Mouse (Mus musculus) ES-E14 (cell line): Measurements from ENCODE around the gene Homer1. TPM values are rescaled to one million over a fixed set of nuclear protein-coding genes. Genes with fewer than 3 reads are reported as not detected.

Experiments
- DNase-seq: peaks from one replicate; pipeline ENCODE4 v3.0.0-alpha.2; 2013; ENCODE audit warnings: low read depth, low spot score
- H3K27ac ChIP-seq: 2 replicates; pipeline ENCODE4 v1.5.1; 2012; ENCODE audit warnings: low read depth, mild to moderate bottlenecking, low read length, moderate library complexity, mixed read lengths; ENCODE audit not compliant: poor library complexity, insufficient read depth, severe bottlenecking
- H3K36me3 ChIP-seq: 2 replicates; pipeline ENCODE4 v1.6.1; 2012; ENCODE audit warnings: mild to moderate bottlenecking, low read length, moderate library complexity, mixed read lengths; ENCODE audit not compliant: control insufficient read depth, poor library complexity, insufficient read depth, severe bottlenecking
- H3K4me1 ChIP-seq, 2 experiments: fragments of 150-350 bp in 1 of 2; sonication (generic) in 1 of 2; 2 replicates each; pipeline ENCODE4 v1.6.1; 2012; ENCODE audit warnings: low read length in 2 of 2, mild to moderate bottlenecking in 1 of 2, mixed read lengths in 1 of 2; ENCODE audit not compliant: control insufficient read depth in 2 of 2, insufficient read depth in 2 of 2, poor library complexity in 1 of 2
- H3K4me3 ChIP-seq, 2 experiments: fragments of 150-350 bp in 1 of 2; sonication (generic) in 1 of 2; 2 replicates each; pipeline ENCODE4 v1.5.1; 2012; ENCODE audit warnings: low read length in 2 of 2, low read depth in 1 of 2, mild to moderate bottlenecking in 1 of 2, mixed read lengths in 1 of 2; ENCODE audit not compliant: insufficient read depth in 1 of 2, poor library complexity in 1 of 2, severe bottlenecking in 1 of 2
- H3K9ac ChIP-seq: 2 replicates; pipeline ENCODE4 v1.6.1; 2012; ENCODE audit warnings: low read depth, mild to moderate bottlenecking, low read length, mixed read lengths; ENCODE audit not compliant: poor library complexity, insufficient read depth, severe bottlenecking
- H3K9me3 ChIP-seq: fragments of 150-350 bp; sonication (generic); 2 replicates; pipeline ENCODE4 v1.6.1; 2012; ENCODE audit warnings: low read depth, mild to moderate bottlenecking, low read length; ENCODE audit not compliant: control insufficient read depth, insufficient read depth
- CHD2 ChIP-seq: IDR thresholded peaks from 2 replicates; pipeline ENCODE4 v1.6.1; 2014; ENCODE audit warnings: mild to moderate bottlenecking, low read depth, low read length, inconsistent platforms
- HCFC1 ChIP-seq: IDR thresholded peaks from 2 replicates; pipeline ENCODE4 v1.6.1; 2012; ENCODE audit warnings: low read length, inconsistent platforms, borderline replicate concordance; ENCODE audit not compliant: insufficient read depth
- MAFK ChIP-seq: IDR thresholded peaks from 2 replicates; pipeline ENCODE4 v1.6.1; 2014; ENCODE audit warnings: mild to moderate bottlenecking, low read depth, low read length, inconsistent platforms; ENCODE audit not compliant: insufficient read depth
- ZC3H11A ChIP-seq: IDR thresholded peaks from 2 replicates; pipeline ENCODE4 v1.6.1; 2012; ENCODE audit warnings: low read depth, mild to moderate bottlenecking, inconsistent platforms, low read length, borderline replicate concordance
- ZNF384 ChIP-seq: IDR thresholded peaks from 2 replicates; pipeline ENCODE4 v1.6.1; 2012; ENCODE audit warnings: low read depth, low read length, inconsistent platforms
- in situ Hi-C, 2 experiments: fragments of 600-800 bp; cut with MboI; formaldehyde crosslinking; loops; one replicate each; pipeline ENCODE4 v1.15.1; 2025; ENCODE audit warnings: low sequenced_read_pairs in 2 of 2, inconsistent platforms in 1 of 2; ENCODE audit not compliant: unreplicated experiment in 2 of 2
- total RNA-seq: library from RNA; depleted of rRNA; stranded (reverse); fragments of 300-350 nt; gene quantifications from 2 replicates; pipeline ENCODE4 v1.2.3, GENCODE M21; 2012

Gene Homer1
- total RNA-seq, 1 experiment: 21.6 TPM

- no peak for TF ChIP-seq MAFK
- TF ChIP-seq HCFC1: peak; percentile 68; the same call in 1 of the 2 replicates
- TF ChIP-seq ZNF384: no peak
- peak overlapping the region; percentile 70; the same call in 1 of the 2 replicates for H3K27ac ChIP-seq
- in situ Hi-C loops: no loop called here
- H3K4me3 ChIP-seq: peak overlapping the region; percentile 94 to 98
- peak overlapping the region; percentile 98 for H3K9ac ChIP-seq
- H3K4me1 ChIP-seq: no peaks in the 10 kb centered on the region; a peak in 1 of 4 replicates
- no peaks in the 10 kb centered on the region for H3K36me3 ChIP-seq
- DNase-seq: peak; percentile 26
- no peaks in the 10 kb centered on the region for H3K9me3 ChIP-seq
Observed at GRCm38 (mm10) chr13:93304251-93305001, 5.0 kb downstream of the Homer1 start.

- H3K9me3 ChIP-seq: no peaks in the 10 kb centered on the region
- peak overlapping the region; percentile 94 to 98 for H3K4me3 ChIP-seq
- no peak overlapping the region for H3K27ac ChIP-seq
- no peaks in the 10 kb centered on the region; a peak in 1 of 4 replicates for H3K4me1 ChIP-seq
- in situ Hi-C loops: no loop called here
- H3K9ac ChIP-seq: no peak overlapping the region
- no peaks in the 10 kb centered on the region for H3K36me3 ChIP-seq
- DNase-seq: no peak
- TF ChIP-seq MAFK (no peak), ZC3H11A (no peak), HCFC1 (no peak), ZNF384 (no peak), CHD2 (no peak)
Observed at GRCm38 (mm10) chr13:93305149-93305548, 5.7 kb downstream of the Homer1 start.

GRCm38 (mm10) chr13:93305636-93306035 lies 6.2 kb downstream of the Homer1 start:
- H3K9ac ChIP-seq: no peak overlapping the region
- in situ Hi-C loops: no loop called here
- no peak overlapping the region for H3K27ac ChIP-seq
- no peaks in the 10 kb centered on the region for H3K36me3 ChIP-seq
- H3K4me1 ChIP-seq: no peaks in the 10 kb centered on the region; a peak in 1 of 4 replicates
- H3K4me3 ChIP-seq: peak overlapping the region in 1 of 2 experiments; percentile 94; a peak in 1 of 4 replicates
- no peak for DNase-seq
- H3K9me3 ChIP-seq: no peaks in the 10 kb centered on the region
- TF ChIP-seq ZNF384 (no peak), MAFK (no peak), CHD2 (no peak)

- no peak overlapping the region for H3K9ac ChIP-seq
- H3K9me3 ChIP-seq: no peaks in the 10 kb centered on the region
- no peaks in the 10 kb centered on the region for H3K36me3 ChIP-seq
- TF ChIP-seq MAFK: no peak
- no peak for TF ChIP-seq ZNF384
- DNase-seq: no peak
- no peaks in the 10 kb centered on the region; a peak in 1 of 4 replicates for H3K4me1 ChIP-seq
- H3K27ac ChIP-seq: no peak overlapping the region
- H3K4me3 ChIP-seq: no peak overlapping the region
- in situ Hi-C loops: no loop called here
Observed at GRCm38 (mm10) chr13:93306545-93306944, 7.1 kb downstream of the Homer1 start.

GRCm38 (mm10) chr13:93307700-93308099 lies 8.3 kb downstream of the Homer1 start:
- Histone ChIP-seq H3K27ac (no peak overlapping the region), H3K9me3 (no peaks in the 10 kb centered on the region), H3K4me3 (no peak overlapping the region), H3K36me3 (no peaks in the 10 kb centered on the region), H3K4me1 (no peaks in the 10 kb centered on the region; a peak in 1 of 4 replicates), H3K9ac (no peak overlapping the region)
- in situ Hi-C loops: no loop called here
- DNase-seq: no peak
- TF ChIP-seq CHD2 (no peak), HCFC1 (no peak), ZC3H11A (no peak), ZNF384 (no peak), MAFK (no peak)
